In the genomic region with DNA sequence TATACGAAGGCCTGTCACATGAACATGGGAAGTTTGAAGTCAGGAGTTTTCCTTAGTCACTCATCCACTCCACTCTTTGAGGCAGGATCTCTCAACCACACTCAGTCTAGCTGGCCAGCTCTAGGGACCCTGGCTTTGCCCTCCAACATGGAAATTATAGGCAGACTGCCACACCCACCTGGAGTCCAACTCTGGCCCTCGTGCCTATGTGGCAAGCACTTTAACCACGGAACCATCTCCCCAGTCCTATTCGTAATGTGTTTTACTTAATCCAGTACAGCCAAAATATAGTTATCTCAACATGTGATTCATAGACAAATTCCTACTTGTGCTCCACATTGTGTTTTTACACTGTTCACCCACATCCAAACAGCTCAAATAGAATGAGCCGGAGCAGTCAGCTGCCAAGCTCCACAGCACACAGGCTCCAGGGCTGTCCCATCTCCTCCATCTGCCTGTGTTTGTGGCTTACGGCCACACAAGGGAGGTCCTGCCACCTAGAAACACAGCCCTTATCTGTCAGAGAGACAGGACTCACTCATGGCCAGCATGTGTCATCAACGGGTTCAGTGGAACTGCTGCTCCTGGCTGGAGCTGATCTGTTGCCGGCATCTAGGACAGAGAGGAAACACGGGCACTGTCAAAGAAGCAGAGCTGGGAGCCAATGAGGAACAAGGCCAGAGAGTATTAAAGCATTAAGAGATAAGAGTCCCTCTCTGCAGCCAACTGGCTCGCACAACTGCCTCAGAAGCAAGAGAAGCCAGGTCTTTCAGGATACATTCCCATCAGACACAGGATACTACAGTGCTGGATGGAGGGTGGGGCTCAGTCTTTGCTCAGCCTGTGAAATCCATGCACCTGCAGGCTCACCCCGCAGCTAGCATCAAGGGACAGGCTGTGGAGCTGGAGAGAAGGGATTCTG, we compare ENCODE assay signal across 8 mouse cellular contexts. TPM values are rescaled to one million over a fixed set of nuclear protein-coding genes. Genes with fewer than 3 reads are reported as not detected.
A peak's percentile ranks its signal among the peaks of the same experiment; 100 is the strongest.
DNase-seq lines count a peak whose midpoint lies in the region; ATAC-seq lines count a peak whose summit lies in the region.

No protein-coding gene starts in this region.

- no peaks in the 10 kb centered on the region for H3K27me3 ChIP-seq in hindbrain, embryonic 15.5 days
- H3K27me3 ChIP-seq in hindbrain, embryonic 11.5 days (ENCODE audit: control insufficient read depth, insufficient read depth, low read length) = no peaks in the 10 kb centered on the region
- no peaks in the 10 kb centered on the region for H3K27me3 ChIP-seq in heart, embryonic 14.5 days (ENCODE audit: control insufficient read depth, insufficient read depth, low read length)
- no peaks in the 10 kb centered on the region for H3K27me3 ChIP-seq in limb, embryonic 15.5 days

- DNase-seq in hindbrain, embryonic 11.5 days (ENCODE audit: low spot score) = no peak
- peak; percentile 9 for DNase-seq in MN1 (ENCODE audit: low spot score)
- DNase-seq in cerebellum, adult 9-11 months = peak; percentile 74
- no peak for DNase-seq in spleen, adult 18-20 months

- no peak overlapping the region for H3K4me3 ChIP-seq in hindbrain, embryonic 15.5 days
- no peak overlapping the region for H3K4me3 ChIP-seq in hindbrain, embryonic 11.5 days (ENCODE audit: low read depth, low read length)
- no peak overlapping the region for H3K4me3 ChIP-seq in heart, embryonic 14.5 days (ENCODE audit: control insufficient read depth in 1 of 2, insufficient read depth in 1 of 2, low read depth in 1 of 2, low read length in 2 of 2)
- no peak overlapping the region for H3K4me3 ChIP-seq in limb, embryonic 15.5 days

- ATAC-seq in hindbrain, embryonic 15.5 days (ENCODE audit: low FRiP score, low read depth) = no peak
- ATAC-seq in hindbrain, embryonic 11.5 days (ENCODE audit: low FRiP score) = no peak
- ATAC-seq in heart, embryonic 14.5 days (ENCODE audit: insufficient number of reproducible peaks, insufficient read depth, low FRiP score, low read depth) = no peak; the same call in none of the 2 replicates
- 0 out of 2 replicates have a peak, but pooled peaks have one; percentile 16 for ATAC-seq in limb, embryonic 15.5 days (ENCODE audit: insufficient number of reproducible peaks, low FRiP score, low TSS enrichment, low read depth)
- no peak for ATAC-seq in erythroblast, adult 5-6 weeks (replicated peaks; ENCODE audit: low FRiP score, poor library complexity, severe bottlenecking)

- H3K9ac ChIP-seq in hindbrain, embryonic 15.5 days = no peak overlapping the region
- H3K9ac ChIP-seq in hindbrain, embryonic 11.5 days (ENCODE audit: low read depth, low read length) = no peak overlapping the region
- H3K9ac ChIP-seq in heart, embryonic 14.5 days (ENCODE audit: low read length) = no peak overlapping the region
- no peak overlapping the region for H3K9ac ChIP-seq in limb, embryonic 15.5 days

- H3K4me1 ChIP-seq in hindbrain, embryonic 15.5 days (replicated peaks) = peaks cover 38% of the 10 kb centered on the region
- no peaks in the 10 kb centered on the region for H3K4me1 ChIP-seq in hindbrain, embryonic 11.5 days (replicated peaks; ENCODE audit: control insufficient read depth, insufficient read depth, low read length)
- peaks cover 31 to 44% of the 10 kb centered on the region in 2 experiments for H3K4me1 ChIP-seq in heart, embryonic 14.5 days (ENCODE audit: control insufficient read depth in 2 of 2, insufficient read depth in 2 of 2, low read length in 2 of 2)
- peaks cover 56% of the 10 kb centered on the region for H3K4me1 ChIP-seq in limb, embryonic 15.5 days

- peak overlapping the region; percentile 23; the same call in 1 of the 2 replicates for H3K27ac ChIP-seq in hindbrain, embryonic 15.5 days (replicated peaks)
- no peak overlapping the region for H3K27ac ChIP-seq in hindbrain, embryonic 11.5 days (ENCODE audit: low read depth, low read length)
- H3K27ac ChIP-seq in heart, embryonic 14.5 days (replicated peaks in 1 of 2; ENCODE audit: control insufficient read depth in 1 of 2, insufficient read depth in 1 of 2, low read depth in 2 of 2, low read length in 2 of 2) = peak overlapping the region; percentile 43 to 61
- peak overlapping the region; percentile 63 for H3K27ac ChIP-seq in limb, embryonic 15.5 days

- 0 out of 2 replicates have a peak, but pooled peaks cover 4% of the 10 kb centered on the region for H3K36me3 ChIP-seq in hindbrain, embryonic 15.5 days
- H3K36me3 ChIP-seq in hindbrain, embryonic 11.5 days (ENCODE audit: control insufficient read depth, insufficient read depth, low read length) = peaks cover 5% of the 10 kb centered on the region
- no peaks in the 10 kb centered on the region for H3K36me3 ChIP-seq in heart, embryonic 14.5 days (ENCODE audit: control insufficient read depth, insufficient read depth, low read length)
- H3K36me3 ChIP-seq in limb, embryonic 15.5 days = peaks cover 13% of the 10 kb centered on the region; the same call in 1 of the 2 replicates

- H3K9me3 ChIP-seq in hindbrain, embryonic 15.5 days = no peaks in the 10 kb centered on the region
- no peaks in the 10 kb centered on the region for H3K9me3 ChIP-seq in hindbrain, embryonic 11.5 days (ENCODE audit: control insufficient read depth, low read length)
- no peaks in the 10 kb centered on the region for H3K9me3 ChIP-seq in heart, embryonic 14.5 days (ENCODE audit: control insufficient read depth, low read length)
- H3K9me3 ChIP-seq in limb, embryonic 15.5 days = no peaks in the 10 kb centered on the region

- WGBS in hindbrain, embryonic 15.5 days = 79% methylated on average over 11 of the region's 11 CpGs
- 87% methylated on average over 11 of the region's 11 CpGs for WGBS in hindbrain, embryonic 11.5 days
- WGBS in heart, embryonic 14.5 days = 34% methylated on average over 11 of the region's 11 CpGs
- 65% methylated on average over 11 of the region's 11 CpGs for WGBS in limb, embryonic 15.5 days

- no peak overlapping the region for H3K4me2 ChIP-seq in hindbrain, embryonic 15.5 days
- H3K4me2 ChIP-seq in hindbrain, embryonic 11.5 days (replicated peaks; ENCODE audit: low read depth, low read length) = no peak overlapping the region
- peak overlapping the region; percentile 45 for H3K4me2 ChIP-seq in heart, embryonic 14.5 days (ENCODE audit: low read length)
- no peak overlapping the region for H3K4me2 ChIP-seq in limb, embryonic 15.5 days

RNA-seq across cellular contexts. Expression of gene Rnf144a, which starts 10.0 kb away (rescaled TPM):
- polyA plus RNA-seq in hindbrain, embryonic 15.5 days (2015; fragmentation: Nextera tagmentation; extraction: Ambion mirVana) = 29.3 and 30.4 TPM in 2 replicates
- 23.7 and 30.8 TPM in 2 replicates for polyA plus RNA-seq in hindbrain, embryonic 11.5 days (2014; fragmentation: Nextera tagmentation; extraction: Ambion mirVana)
- polyA plus RNA-seq in heart, embryonic 14.5 days (2014; fragmentation: Nextera tagmentation; extraction: Ambion mirVana) = 7.8 and 11.5 TPM in 2 replicates
- 39.7 and 41.0 TPM in 2 replicates for polyA plus RNA-seq in limb, embryonic 15.5 days (2015; fragmentation: Nextera tagmentation; extraction: Ambion mirVana)
- total RNA-seq in erythroblast, adult 5-6 weeks (2015; ENCODE audit: low replicate concordance) = 12.9 and 13.6 TPM in 2 replicates
- total RNA-seq in erythroblast, adult 5-6 weeks (2017; ENCODE audit: low replicate concordance) = 6.8 and 8.5 TPM in 2 replicates

RNA-seq across cellular contexts. Expression of gene Rsad2, which starts 51.2 kb away (rescaled TPM):
- 0.51 and 1.5 TPM in 2 replicates for polyA plus RNA-seq in hindbrain, embryonic 15.5 days (2015; fragmentation: Nextera tagmentation; extraction: Ambion mirVana)
- polyA plus RNA-seq in hindbrain, embryonic 11.5 days (2014; fragmentation: Nextera tagmentation; extraction: Ambion mirVana) = 0.24 and 0.28 TPM in 2 replicates
- 1.7 and 1.9 TPM in 2 replicates for polyA plus RNA-seq in heart, embryonic 14.5 days (2014; fragmentation: Nextera tagmentation; extraction: Ambion mirVana)
- polyA plus RNA-seq in limb, embryonic 15.5 days (2015; fragmentation: Nextera tagmentation; extraction: Ambion mirVana) = 1.1 and 1.3 TPM in 2 replicates
- total RNA-seq in erythroblast, adult 5-6 weeks (2015; ENCODE audit: low replicate concordance) = 1,174 and 1,207 TPM in 2 replicates
- total RNA-seq in erythroblast, adult 5-6 weeks (2017; ENCODE audit: low replicate concordance) = 1,630 and 1,984 TPM in 2 replicates

Comparison
In these comparisons a context has a peak if more than half of its experiments do, and no peak if none do; other contexts are left out.
1. DNase-seq: peak in MN1 (single experiment) and cerebellum, adult 9-11 months (single experiment); none in hindbrain, embryonic 11.5 days (single experiment) and spleen, adult 18-20 months (0 of 2).